Mouse (Mus musculus) CH12.LX (cell line): Measurements from ENCODE around the gene Gm43191. TPM values are rescaled to one million over a fixed set of nuclear protein-coding genes. Genes with fewer than 3 reads are reported as not detected.

ENCODE experiments used
- DNase-seq: peaks from one replicate; pipeline ENCODE4 v3.0.0-alpha.2; 2013; ENCODE audit errors: extremely low read depth
- H3K27ac ChIP-seq: 2 replicates; pipeline ENCODE4 v1.5.1; 2012; ENCODE audit warnings: low read depth, mild to moderate bottlenecking, control low read depth, moderate library complexity; ENCODE audit not compliant: insufficient read depth
- H3K27me3 ChIP-seq: replicated peaks from 2 replicates; pipeline ENCODE3; 2012; ENCODE audit warnings: inconsistent platforms
- H3K36me3 ChIP-seq, 2 experiments: replicated peaks in 1 of 2; 2 replicates each; pipeline versions ENCODE3 to v1.6.1; 2012; ENCODE audit warnings: inconsistent platforms in 1 of 2, low read length in 1 of 2, mild to moderate bottlenecking in 1 of 2, mixed read lengths in 1 of 2, moderate library complexity in 1 of 2; ENCODE audit not compliant: control insufficient read depth in 1 of 2, insufficient read depth in 1 of 2
- H3K4me1 ChIP-seq, 2 experiments: 2 replicates each; pipeline ENCODE4 v1.6.1; 2012; ENCODE audit warnings: inconsistent platforms in 1 of 2, moderate library complexity in 1 of 2; ENCODE audit not compliant: insufficient read depth in 2 of 2, control insufficient read depth in 1 of 2
- H3K4me2 ChIP-seq: 2 replicates; pipeline ENCODE4 v1.6.1; 2012; ENCODE audit warnings: low read depth, mild to moderate bottlenecking, control low read depth; ENCODE audit not compliant: poor library complexity, insufficient read depth, severe bottlenecking
- H3K4me3 ChIP-seq, 3 experiments: fragments of 150-350 bp in 1 of 3; sonication (generic) in 1 of 3; replicated peaks in 1 of 3; 2 replicates each; pipeline versions ENCODE3 to v1.5.1; 2011 to 2012; ENCODE audit warnings: low read depth in 2 of 3, low read length in 2 of 3, mild to moderate bottlenecking in 2 of 3, moderate library complexity in 2 of 3, control low read depth in 1 of 3, improper control_type of control experiment in 1 of 3, inconsistent platforms in 1 of 3, mixed read lengths in 1 of 3; ENCODE audit not compliant: poor library complexity in 1 of 3
- H3K79me2 ChIP-seq: replicated peaks from 2 replicates; pipeline ENCODE4 v1.6.1; 2012; ENCODE audit warnings: mild to moderate bottlenecking, moderate library complexity; ENCODE audit not compliant: control insufficient read depth, poor library complexity, insufficient read depth, severe bottlenecking; ENCODE audit errors: extremely low read depth
- H3K9ac ChIP-seq: 2 replicates; pipeline ENCODE4 v1.6.1; 2012; ENCODE audit warnings: low read depth, mild to moderate bottlenecking, control low read depth, moderate library complexity; ENCODE audit not compliant: insufficient read depth
- H3K9me3 ChIP-seq: replicated peaks from 2 replicates; pipeline ENCODE3; 2012; ENCODE audit warnings: low read length, inconsistent platforms, mixed read lengths
- BHLHE40 ChIP-seq: IDR thresholded peaks from 2 replicates; pipeline ENCODE4 v1.6.1; 2011; ENCODE audit warnings: mild to moderate bottlenecking, low read depth, low read length, improper control_type of control experiment
- CHD1 ChIP-seq: IDR thresholded peaks from 2 replicates; pipeline ENCODE4 v1.6.1; 2012; ENCODE audit warnings: low read depth, low read length, improper control_type of control experiment, inconsistent platforms
- CHD2 ChIP-seq: IDR thresholded peaks from 2 replicates; pipeline ENCODE4 v1.6.1; 2011; ENCODE audit warnings: low read length, improper control_type of control experiment
- E2F4 ChIP-seq: IDR thresholded peaks from 2 replicates; pipeline ENCODE4 v1.6.1; 2011; ENCODE audit warnings: low read depth, low read length, improper control_type of control experiment; ENCODE audit not compliant: insufficient replicate concordance
- ELF1 ChIP-seq: IDR thresholded peaks from 2 replicates; pipeline ENCODE4 v1.6.1; 2014; ENCODE audit warnings: low read depth, mild to moderate bottlenecking, inconsistent platforms, low read length, improper control_type of control experiment
- ETS1 ChIP-seq: conservative IDR thresholded peaks from 2 replicates; pipeline ENCODE4 v1.6.1; 2012; ENCODE audit warnings: low read depth, mild to moderate bottlenecking, inconsistent platforms, low read length, improper control_type of control experiment, moderate library complexity
- GABPA ChIP-seq: IDR thresholded peaks from 2 replicates; pipeline ENCODE4 v1.6.1; 2012; ENCODE audit warnings: low read depth, low read length, improper control_type of control experiment, inconsistent platforms; ENCODE audit not compliant: insufficient replicate concordance
- HCFC1 ChIP-seq: IDR thresholded peaks from 2 replicates; pipeline ENCODE4 v1.6.1; 2012; ENCODE audit warnings: low read depth, mild to moderate bottlenecking, inconsistent platforms, low read length, improper control_type of control experiment
- IRF4 ChIP-seq: IDR thresholded peaks from 2 replicates; pipeline ENCODE4 v1.6.1; 2014; ENCODE audit warnings: low read depth, mild to moderate bottlenecking, inconsistent platforms, low read length, improper control_type of control experiment
- JUND ChIP-seq: conservative IDR thresholded peaks from 2 replicates; pipeline ENCODE4 v1.6.1; 2011; ENCODE audit warnings: low read depth, low read length, improper control_type of control experiment
- KAT2A ChIP-seq: IDR thresholded peaks from 2 replicates; pipeline ENCODE4 v1.6.1; 2012; ENCODE audit warnings: low read length, improper control_type of control experiment, inconsistent platforms; ENCODE audit not compliant: insufficient replicate concordance
- MAFK ChIP-seq: IDR thresholded peaks from 2 replicates; pipeline ENCODE4 v1.6.1; 2011; ENCODE audit warnings: low read length, improper control_type of control experiment; ENCODE audit not compliant: insufficient replicate concordance
- MAZ ChIP-seq: IDR thresholded peaks from 2 replicates; pipeline ENCODE4 v1.6.1; 2012; ENCODE audit warnings: low read depth, mild to moderate bottlenecking, inconsistent platforms, low read length, improper control_type of control experiment, moderate library complexity
- MEF2A ChIP-seq: IDR thresholded peaks from 2 replicates; pipeline ENCODE4 v1.6.1; 2014; ENCODE audit warnings: low read depth, mild to moderate bottlenecking, inconsistent platforms, low read length, improper control_type of control experiment, borderline replicate concordance
- MYC ChIP-seq: IDR thresholded peaks from 2 replicates; pipeline ENCODE4 v1.6.1; 2011; ENCODE audit warnings: low read depth, mild to moderate bottlenecking, improper control_type of control experiment, low read length
- NELFE ChIP-seq: IDR thresholded peaks from 2 replicates; pipeline ENCODE4 v1.6.1; 2011; ENCODE audit warnings: low read depth, low read length, improper control_type of control experiment
- NRF1 ChIP-seq: IDR thresholded peaks from 2 replicates; pipeline ENCODE4 v1.6.1; 2014; ENCODE audit warnings: low read depth, mild to moderate bottlenecking, inconsistent platforms, low read length, improper control_type of control experiment, moderate library complexity
- PAX5 ChIP-seq: IDR thresholded peaks from 2 replicates; pipeline ENCODE4 v1.6.1; 2012; ENCODE audit warnings: low read length, inconsistent platforms, mixed read lengths
- POLR2A ChIP-seq: IDR thresholded peaks from 2 replicates; pipeline ENCODE4 v1.6.1; 2011; ENCODE audit warnings: low read depth, mild to moderate bottlenecking, improper control_type of control experiment, low read length
- POLR2AphosphoS2 ChIP-seq: IDR thresholded peaks from 2 replicates; pipeline ENCODE4 v1.6.1; 2011; ENCODE audit warnings: low read depth, low read length, improper control_type of control experiment
- RAD21 ChIP-seq: IDR thresholded peaks from 2 replicates; pipeline ENCODE4 v1.6.1; 2011; ENCODE audit warnings: low read depth, mild to moderate bottlenecking, low read length, improper control_type of control experiment, moderate library complexity
- RCOR1 ChIP-seq: conservative IDR thresholded peaks from 2 replicates; pipeline ENCODE4 v1.6.1; 2012; ENCODE audit warnings: low read depth, mild to moderate bottlenecking, inconsistent platforms, low read length, improper control_type of control experiment
- SIN3A ChIP-seq: IDR thresholded peaks from 2 replicates; pipeline ENCODE4 v1.6.1; 2012; ENCODE audit warnings: low read length, improper control_type of control experiment, inconsistent platforms
- SMC3 ChIP-seq: IDR thresholded peaks from 2 replicates; pipeline ENCODE4 v1.6.1; 2011; ENCODE audit warnings: low read depth, low read length, improper control_type of control experiment
- TCF12 ChIP-seq: IDR thresholded peaks from 2 replicates; pipeline ENCODE4 v1.6.1; 2014; ENCODE audit warnings: low read depth, mild to moderate bottlenecking, inconsistent platforms, low read length, improper control_type of control experiment
- UBTF ChIP-seq: IDR thresholded peaks from 2 replicates; pipeline ENCODE4 v1.6.1; 2012; ENCODE audit warnings: low read depth, mild to moderate bottlenecking, inconsistent platforms, low read length, improper control_type of control experiment, moderate library complexity
- USF1 ChIP-seq: IDR thresholded peaks from 2 replicates; pipeline ENCODE4 v1.6.1; 2014; ENCODE audit warnings: low read depth, mild to moderate bottlenecking, inconsistent platforms, low read length, improper control_type of control experiment
- USF2 ChIP-seq: conservative IDR thresholded peaks from 2 replicates; pipeline ENCODE4 v1.6.1; 2011; ENCODE audit warnings: low read depth, low read length, improper control_type of control experiment
- ZC3H11A ChIP-seq: IDR thresholded peaks from 2 replicates; pipeline ENCODE4 v1.6.1; 2012; ENCODE audit warnings: low read depth, mild to moderate bottlenecking, inconsistent platforms, low read length, improper control_type of control experiment
- ZKSCAN1 ChIP-seq: IDR thresholded peaks from 2 replicates; pipeline ENCODE4 v1.6.1; 2012; ENCODE audit warnings: low read depth, inconsistent platforms, low read length, improper control_type of control experiment, borderline replicate concordance
- ZMIZ1 ChIP-seq: IDR thresholded peaks from 2 replicates; pipeline ENCODE4 v1.6.1; 2012; ENCODE audit warnings: low read depth, mild to moderate bottlenecking, inconsistent platforms, low read length, improper control_type of control experiment
- dilution Hi-C: fragments of 300-500 bp; cut with MboI; formaldehyde crosslinking; loops from 2 replicates; pipeline ENCODE4 v1.14.3; 2020; ENCODE audit warnings: low sequenced_read_pairs; ENCODE audit not compliant: extremely low pct_unique_long_range_greater_than_20kb, extremely low pct_ligation_motif_present
- in situ Hi-C: fragments of 300-500 bp; cut with MboI; formaldehyde crosslinking; loops from 3 replicates; pipeline ENCODE4 v1.14.3; 2019; ENCODE audit warnings: low sequenced_read_pairs, low pct_ligation_motif_present, low pct_unique_long_range_greater_than_20kb, mixed read lengths
- polyA plus RNA-seq: library from polyadenylated mRNA; unstranded; fragments of >175 nt; gene quantifications from 2 replicates; pipeline ENCODE4 v1.2.1, GENCODE M21; 2012; ENCODE audit warnings: low read depth; ENCODE audit not compliant: insufficient read length
- total RNA-seq, 2 experiments: library from RNA; depleted of rRNA; stranded (reverse); fragments of 300-350 nt in 1 of 2; fragments of >200 nt in 1 of 2; gene quantifications; 2 replicates each; pipeline ENCODE4 v1.2.3; 2012 to 2014

The Gm43191 gene
- total and polyA plus RNA-seq, 3 experiments, result 0.51 TPM; not detected in 2

GRCm38 (mm10) chr3:116659856-116660430 lies 21.1 kb downstream of the Gm43191 start:
- H3K9me3 ChIP-seq, result no peaks in the 10 kb centered on the region
- peaks cover 8 to 67% of the 10 kb centered on the region in 2 experiments; a peak in 3 of 4 replicates for H3K4me1 ChIP-seq
- peak overlapping the region; percentile 92 for H3K9ac ChIP-seq
- H3K27ac ChIP-seq, result peak overlapping the region; percentile 28; the same call in 1 of the 2 replicates
- no peaks in the 10 kb centered on the region for H3K27me3 ChIP-seq
- dilution Hi-C loops (no loop called here), in situ Hi-C loops (no loop called here)
- peak overlapping the region; percentile 98 for H3K4me2 ChIP-seq
- peaks cover 0 to 3% of the 10 kb centered on the region in 2 experiments for H3K36me3 ChIP-seq
- DNase-seq, result no peak
- 0 out of 2 replicates have a peak, but pooled peaks have one; percentile 6 for TF ChIP-seq MYC
- no peak for TF ChIP-seq CHD1
- H3K4me3 ChIP-seq, result peak overlapping the region; percentile 30 to 76 (median 54)
- H3K79me2 ChIP-seq, result peaks cover 67% of the 10 kb centered on the region

- Histone ChIP-seq H3K9ac (peak overlapping the region; percentile 92), H3K4me2 (peak overlapping the region; percentile 98), H3K4me1 (peaks cover 8 to 70% of the 10 kb centered on the region in 2 experiments; a peak in 3 of 4 replicates), H3K79me2 (peaks cover 75% of the 10 kb centered on the region), H3K4me3 (peak overlapping the region in 1 of 3 experiments; percentile 0), H3K27me3 (no peaks in the 10 kb centered on the region), H3K36me3 (peaks cover 0 to 3% of the 10 kb centered on the region in 2 experiments), H3K9me3 (no peaks in the 10 kb centered on the region), H3K27ac (no peak overlapping the region)
- in situ Hi-C loops (no loop called here), dilution Hi-C loops (no loop called here)
- DNase-seq, result no peak
- TF ChIP-seq ELF1 (no peak), IRF4 (no peak), MAFK (no peak), RAD21 (no peak), MAZ (no peak), TCF12 (no peak), NRF1 (no peak), BHLHE40 (peak; percentile 100), CHD2 (no peak), POLR2AphosphoS2 (no peak), SIN3A (no peak), POLR2A (no peak), ETS1 (peak; percentile 46; the same call in 1 of the 2 replicates), JUND (no peak), RCOR1 (no peak; the same call in 1 of the 2 replicates), MEF2A (no peak), NELFE (no peak), HCFC1 (no peak), ZC3H11A (no peak), USF1 (no peak), USF2 (no peak), MYC (peak; percentile 64), KAT2A (no peak), E2F4 (no peak), PAX5 (no peak), ZMIZ1 (no peak), ZKSCAN1 (no peak), CHD1 (no peak), SMC3 (no peak), GABPA (no peak), UBTF (no peak)
Measured at GRCm38 (mm10) chr3:116658928-116659565, 22.0 kb downstream of the Gm43191 start.
